Mouse (Mus musculus) thymus, postnatal 14 days (tissue): ENCODE measurements around the gene Camk1d.
"Not testable (repeated sequence)": the region's sequence is repeated elsewhere in the genome, so short reads cannot be mapped to it uniquely, and the experiment has no call there.

Experiments
- DNase-seq: peaks from one replicate; pipeline ENCODE4 v3.0.0; 2021

The Camk1d gene

GRCm38 (mm10) chr2:5561446-5561845 is 152.9 kb downstream of the Camk1d start:
- no peak for DNase-seq

GRCm38 (mm10) chr2:5553264-5553663 is 161.1 kb downstream of the Camk1d start:
- DNase-seq, result no peak

- no peak for DNase-seq
Observed at GRCm38 (mm10) chr2:5551758-5552255, 162.5 kb downstream of the Camk1d start.

- no peak for DNase-seq
Observed at GRCm38 (mm10) chr2:5549334-5549733, 165.0 kb downstream of the Camk1d start.

- no peak for DNase-seq
Observed at GRCm38 (mm10) chr2:5548872-5549271, 165.4 kb downstream of the Camk1d start.

- no peak for DNase-seq
Observed at GRCm38 (mm10) chr2:5540870-5541269, 173.4 kb downstream of the Camk1d start.

GRCm38 (mm10) chr2:5539894-5540293 is 174.4 kb downstream of the Camk1d start:
- DNase-seq, result not testable (repeated sequence)

- DNase-seq, result no peak
Observed at GRCm38 (mm10) chr2:5533868-5534267, 180.4 kb downstream of the Camk1d start.

GRCm38 (mm10) chr2:5529992-5530391 is 184.3 kb downstream of the Camk1d start:
- no peak for DNase-seq

- no peak for DNase-seq
Observed at GRCm38 (mm10) chr2:5519221-5519669, 195.1 kb downstream of the Camk1d start.

- no peak for DNase-seq
Observed at GRCm38 (mm10) chr2:5515106-5515505, 199.2 kb downstream of the Camk1d start.

- no peak for DNase-seq
Observed at GRCm38 (mm10) chr2:5514095-5514494, 200.2 kb downstream of the Camk1d start.

GRCm38 (mm10) chr2:5513621-5514020 is 200.7 kb downstream of the Camk1d start:
- DNase-seq, result no peak

- DNase-seq, result no peak
Observed at GRCm38 (mm10) chr2:5510042-5510441, 204.3 kb downstream of the Camk1d start.

GRCm38 (mm10) chr2:5499620-5500019 is 214.7 kb downstream of the Camk1d start:
- no peak for DNase-seq

GRCm38 (mm10) chr2:5489916-5490315 is 224.4 kb downstream of the Camk1d start:
- DNase-seq, result no peak

- DNase-seq, result no peak
Observed at GRCm38 (mm10) chr2:5487344-5487743, 227.0 kb downstream of the Camk1d start.

GRCm38 (mm10) chr2:5486663-5487062 is 227.7 kb downstream of the Camk1d start:
- DNase-seq, result no peak

- DNase-seq, result no peak
Observed at GRCm38 (mm10) chr2:5485786-5486185, 228.5 kb downstream of the Camk1d start.

- no peak for DNase-seq
Observed at GRCm38 (mm10) chr2:5479886-5480285, 234.4 kb downstream of the Camk1d start.

GRCm38 (mm10) chr2:5478709-5479108 is 235.6 kb downstream of the Camk1d start:
- no peak for DNase-seq

- peak; percentile 30 for DNase-seq
Observed at GRCm38 (mm10) chr2:5478256-5478655, 236.1 kb downstream of the Camk1d start.

- DNase-seq, result no peak
Observed at GRCm38 (mm10) chr2:5477525-5477924, 236.8 kb downstream of the Camk1d start.

GRCm38 (mm10) chr2:5469366-5469941 is 244.9 kb downstream of the Camk1d start:
- no peak for DNase-seq

GRCm38 (mm10) chr2:5467537-5467936 is 246.8 kb downstream of the Camk1d start:
- DNase-seq, result no peak
